Mouse (Mus musculus) lung, postnatal 0 days (tissue): ENCODE data around the gene Myo1e.

Experiments
- CTCF ChIP-seq: IDR thresholded peaks from 2 replicates; pipeline ENCODE4 v1.5.1; 2016; ENCODE audit warnings: antibody characterized with exemption, mild to moderate bottlenecking
- EP300 ChIP-seq: IDR thresholded peaks from 2 replicates; pipeline ENCODE4 v1.6.1; 2016; ENCODE audit warnings: antibody characterized with exemption, mild to moderate bottlenecking, control low read depth

DNA sequence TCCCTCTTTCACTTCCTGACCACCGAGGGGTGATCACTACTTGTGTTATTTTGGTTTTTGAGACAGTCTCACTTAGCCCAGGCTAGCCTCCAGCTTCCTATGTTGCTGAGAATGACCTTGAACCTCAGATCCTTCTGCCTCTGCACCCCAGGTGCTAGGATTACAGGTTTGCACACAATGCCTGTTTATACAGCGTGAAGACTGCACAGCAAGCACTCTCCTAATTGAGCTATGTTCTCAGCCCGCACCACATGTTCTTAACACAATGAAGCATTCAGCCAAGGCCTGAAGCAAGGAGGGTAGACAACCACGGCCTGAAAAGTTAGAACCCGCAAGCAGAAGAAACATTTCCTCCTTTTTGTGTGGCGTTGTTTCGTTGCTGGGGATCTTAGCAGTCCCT is 24.5 kb upstream of the Myo1e start:
- TF ChIP-seq CTCF (no peak), EP300 (no peak)
